Mouse (Mus musculus): ENCODE data around the gene Sipa1l3. TPM values are rescaled to one million over a fixed set of nuclear protein-coding genes. Genes with fewer than 3 reads are reported as not detected.

Gene Sipa1l3
- polyA plus RNA-seq, 1 experiment: 29.4 TPM

DNA sequence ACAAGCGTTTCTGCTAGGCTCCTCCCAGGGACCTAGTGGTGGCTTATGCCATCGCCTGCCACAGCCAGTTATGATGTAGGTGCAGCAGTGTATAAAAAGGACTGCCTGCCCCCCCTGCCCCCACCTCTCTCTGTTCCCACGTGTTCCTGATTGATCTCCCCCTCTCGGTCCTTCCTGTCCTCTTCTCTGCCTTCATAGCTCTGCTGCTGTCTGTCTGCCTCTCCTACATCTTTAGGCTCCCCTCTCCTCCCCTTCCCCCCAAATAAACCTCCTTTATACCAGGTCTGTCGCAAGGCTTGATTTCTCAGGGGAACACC, 150.5 kb downstream of the Sipa1l3 start:
- Histone ChIP-seq H3K9ac (ENCODE audit: low read depth, poor library complexity, severe bottlenecking) (no peak overlapping the region), H3K36me3 (ENCODE audit: control insufficient read depth, insufficient read depth, low read length, poor library complexity, severe bottlenecking) (no peaks in the 10 kb centered on the region), H3K9me3 (replicated peaks; ENCODE audit: control insufficient read depth, insufficient read depth, low read length, poor library complexity, severe bottlenecking) (no peaks in the 10 kb centered on the region), H3K27ac (ENCODE audit: insufficient read depth, low read length) (no peak overlapping the region), H3K27me3 (ENCODE audit: control insufficient read depth, insufficient read depth, low read length, poor library complexity, severe bottlenecking) (no peaks in the 10 kb centered on the region), H3K4me3 (ENCODE audit: low read depth, low read length) (no peak overlapping the region), H3K4me1 (ENCODE audit: control insufficient read depth, insufficient read depth, low read length) (no peaks in the 10 kb centered on the region)
- no peak for TF ChIP-seq EP300 (IDR thresholded peaks at IDR 0.05; ENCODE audit: insufficient read depth, low read depth, low read length)
- TF ChIP-seq POLR2A (IDR thresholded peaks at IDR 0.05; ENCODE audit: insufficient read depth, low read length): no peak
- TF ChIP-seq CTCF (IDR thresholded peaks at IDR 0.05; ENCODE audit: low read depth, low read length): no peak

DNA sequence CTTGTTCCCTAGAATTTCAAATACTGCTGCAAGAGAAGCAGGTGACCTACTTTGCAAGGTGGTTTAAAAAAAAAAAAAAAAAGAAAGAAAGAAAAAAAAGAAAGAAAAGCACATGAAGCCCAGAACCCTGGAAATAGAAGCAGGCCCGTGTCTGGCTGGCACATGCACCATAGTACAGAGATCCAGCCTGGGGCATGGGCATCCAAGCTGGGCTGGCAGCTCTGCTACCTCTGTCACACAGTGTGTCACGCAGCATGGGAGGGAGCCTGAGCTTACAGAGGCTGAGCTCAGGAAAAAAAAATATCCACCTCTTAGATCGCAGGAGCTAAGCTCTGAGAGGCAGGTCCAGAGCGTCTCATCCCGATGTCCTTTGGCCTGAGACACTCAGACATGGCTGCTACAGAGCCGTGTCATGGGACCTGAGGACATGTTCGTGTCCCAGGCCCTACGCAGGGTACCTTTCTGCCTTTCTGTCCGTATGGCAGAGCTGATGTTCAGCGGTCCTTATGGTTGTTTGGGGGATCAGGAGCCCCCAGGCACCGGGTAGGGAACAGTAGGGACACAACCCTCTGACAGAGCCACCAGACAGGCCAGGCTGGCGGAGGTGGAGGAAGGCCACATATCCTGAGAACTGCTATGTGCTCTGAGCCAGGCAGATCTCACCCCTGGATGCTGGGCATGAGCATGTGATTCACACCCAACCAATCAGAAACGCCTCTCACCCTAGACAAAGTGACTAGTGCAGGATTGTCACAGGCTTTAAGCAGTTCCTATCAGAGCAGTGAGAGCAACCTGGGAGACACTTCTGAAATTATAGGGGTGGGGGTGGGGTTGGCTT, 151.1 kb downstream of the Sipa1l3 start:
- Histone ChIP-seq H3K27ac (ENCODE audit: insufficient read depth, low read length) (no peak overlapping the region), H3K4me1 (ENCODE audit: control insufficient read depth, insufficient read depth, low read length) (no peaks in the 10 kb centered on the region), H3K4me3 (ENCODE audit: low read depth, low read length) (no peak overlapping the region), H3K36me3 (ENCODE audit: control insufficient read depth, insufficient read depth, low read length, poor library complexity, severe bottlenecking) (no peaks in the 10 kb centered on the region), H3K27me3 (ENCODE audit: control insufficient read depth, insufficient read depth, low read length, poor library complexity, severe bottlenecking) (no peaks in the 10 kb centered on the region), H3K9ac (ENCODE audit: low read depth, poor library complexity, severe bottlenecking) (no peak overlapping the region), H3K9me3 (replicated peaks; ENCODE audit: control insufficient read depth, insufficient read depth, low read length, poor library complexity, severe bottlenecking) (no peaks in the 10 kb centered on the region)
- TF ChIP-seq POLR2A (IDR thresholded peaks at IDR 0.05; ENCODE audit: insufficient read depth, low read length) (no peak), EP300 (IDR thresholded peaks at IDR 0.05; ENCODE audit: insufficient read depth, low read depth, low read length) (no peak), CTCF (IDR thresholded peaks at IDR 0.05; ENCODE audit: low read depth, low read length) (no peak)

DNA sequence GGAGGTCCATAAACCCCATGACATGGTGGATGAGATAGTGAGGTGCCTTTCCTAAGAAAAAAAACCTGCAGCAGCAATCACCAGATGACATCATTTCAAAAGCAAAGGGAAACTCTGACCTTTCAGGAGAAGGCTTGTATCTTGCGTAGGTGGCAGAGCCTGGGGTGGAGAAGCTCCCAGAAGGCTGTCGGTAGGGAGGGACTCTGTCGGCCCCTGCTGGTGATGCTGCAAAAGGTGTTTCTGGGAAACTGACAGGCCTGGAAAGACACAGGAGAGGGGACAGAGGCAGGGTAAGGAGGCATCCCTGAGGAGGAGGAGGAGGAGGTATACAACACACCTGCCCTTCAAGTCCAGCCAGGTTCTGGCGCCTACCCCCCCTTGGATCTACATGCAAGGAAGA, 154.4 kb downstream of the Sipa1l3 start:
- no peaks in the 10 kb centered on the region for H3K9me3 ChIP-seq (replicated peaks; ENCODE audit: control insufficient read depth, insufficient read depth, low read length, poor library complexity, severe bottlenecking)
- no peak overlapping the region for H3K4me3 ChIP-seq (ENCODE audit: low read depth, low read length)
- TF ChIP-seq POLR2A (IDR thresholded peaks at IDR 0.05; ENCODE audit: insufficient read depth, low read length) (no peak), CTCF (IDR thresholded peaks at IDR 0.05; ENCODE audit: low read depth, low read length) (peak; percentile 89)
- no peaks in the 10 kb centered on the region for H3K36me3 ChIP-seq (ENCODE audit: control insufficient read depth, insufficient read depth, low read length, poor library complexity, severe bottlenecking)
- no peaks in the 10 kb centered on the region for H3K4me1 ChIP-seq (ENCODE audit: control insufficient read depth, insufficient read depth, low read length)
- no peak overlapping the region for H3K27ac ChIP-seq (ENCODE audit: insufficient read depth, low read length)
- H3K9ac ChIP-seq (ENCODE audit: low read depth, poor library complexity, severe bottlenecking): no peak overlapping the region
- no peaks in the 10 kb centered on the region for H3K27me3 ChIP-seq (ENCODE audit: control insufficient read depth, insufficient read depth, low read length, poor library complexity, severe bottlenecking)

DNA sequence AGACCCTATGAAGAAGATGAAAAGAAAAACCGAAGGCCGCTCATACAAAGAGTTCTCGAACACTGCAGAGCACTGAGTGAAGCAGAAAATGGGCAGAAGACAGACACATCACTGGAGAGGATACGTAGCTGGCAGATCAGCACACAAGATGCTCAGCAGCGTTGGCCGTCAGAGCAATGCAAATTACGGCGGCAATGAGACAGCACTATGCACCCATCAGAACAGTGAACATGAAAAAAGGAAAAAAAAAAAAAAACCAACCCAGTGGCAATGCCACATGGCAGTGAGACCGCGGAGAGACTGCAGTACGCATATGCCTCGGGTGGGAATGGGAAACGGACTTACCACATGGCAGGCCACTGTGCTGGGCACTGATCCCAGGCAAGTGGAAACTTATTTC, 156.9 kb downstream of the Sipa1l3 start:
- Histone ChIP-seq H3K9me3 (replicated peaks; ENCODE audit: control insufficient read depth, insufficient read depth, low read length, poor library complexity, severe bottlenecking) (no peaks in the 10 kb centered on the region), H3K9ac (ENCODE audit: low read depth, poor library complexity, severe bottlenecking) (no peak overlapping the region), H3K4me3 (ENCODE audit: low read depth, low read length) (no peak overlapping the region), H3K27me3 (ENCODE audit: control insufficient read depth, insufficient read depth, low read length, poor library complexity, severe bottlenecking) (no peaks in the 10 kb centered on the region), H3K36me3 (ENCODE audit: control insufficient read depth, insufficient read depth, low read length, poor library complexity, severe bottlenecking) (no peaks in the 10 kb centered on the region), H3K27ac (ENCODE audit: insufficient read depth, low read length) (no peak overlapping the region), H3K4me1 (ENCODE audit: control insufficient read depth, insufficient read depth, low read length) (no peaks in the 10 kb centered on the region)
- no peak for TF ChIP-seq EP300 (IDR thresholded peaks at IDR 0.05; ENCODE audit: insufficient read depth, low read depth, low read length)
- no peak for TF ChIP-seq POLR2A (IDR thresholded peaks at IDR 0.05; ENCODE audit: insufficient read depth, low read length)
- TF ChIP-seq CTCF (IDR thresholded peaks at IDR 0.05; ENCODE audit: low read depth, low read length): no peak

DNA sequence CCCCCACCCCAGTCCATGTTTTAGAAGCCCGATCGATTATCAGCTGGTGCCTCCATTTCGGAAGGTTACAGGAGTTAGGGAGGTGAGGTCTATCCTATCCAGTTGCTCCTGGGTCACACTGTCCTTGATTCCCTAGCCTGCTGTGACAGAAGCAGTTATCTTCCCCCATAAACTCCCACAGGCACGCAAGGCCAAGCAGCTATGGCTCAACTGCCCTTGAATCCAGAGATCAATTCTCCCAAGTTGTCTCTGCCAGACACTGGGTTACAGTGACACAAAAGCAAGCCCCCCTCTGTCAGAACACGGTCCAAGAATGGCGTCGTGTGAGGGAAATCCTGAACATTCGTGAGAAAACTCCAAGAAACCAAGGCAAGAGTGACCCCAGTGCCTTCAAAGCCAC, 163.0 kb downstream of the Sipa1l3 start:
- Histone ChIP-seq H3K27ac (ENCODE audit: insufficient read depth, low read length) (no peak overlapping the region), H3K4me1 (ENCODE audit: control insufficient read depth, insufficient read depth, low read length) (no peaks in the 10 kb centered on the region), H3K9me3 (replicated peaks; ENCODE audit: control insufficient read depth, insufficient read depth, low read length, poor library complexity, severe bottlenecking) (no peaks in the 10 kb centered on the region), H3K9ac (ENCODE audit: low read depth, poor library complexity, severe bottlenecking) (no peak overlapping the region), H3K27me3 (ENCODE audit: control insufficient read depth, insufficient read depth, low read length, poor library complexity, severe bottlenecking) (no peaks in the 10 kb centered on the region), H3K36me3 (ENCODE audit: control insufficient read depth, insufficient read depth, low read length, poor library complexity, severe bottlenecking) (no peaks in the 10 kb centered on the region), H3K4me3 (ENCODE audit: low read depth, low read length) (no peak overlapping the region)
- TF ChIP-seq CTCF (IDR thresholded peaks at IDR 0.05; ENCODE audit: low read depth, low read length) (no peak), POLR2A (IDR thresholded peaks at IDR 0.05; ENCODE audit: insufficient read depth, low read length) (no peak)

DNA sequence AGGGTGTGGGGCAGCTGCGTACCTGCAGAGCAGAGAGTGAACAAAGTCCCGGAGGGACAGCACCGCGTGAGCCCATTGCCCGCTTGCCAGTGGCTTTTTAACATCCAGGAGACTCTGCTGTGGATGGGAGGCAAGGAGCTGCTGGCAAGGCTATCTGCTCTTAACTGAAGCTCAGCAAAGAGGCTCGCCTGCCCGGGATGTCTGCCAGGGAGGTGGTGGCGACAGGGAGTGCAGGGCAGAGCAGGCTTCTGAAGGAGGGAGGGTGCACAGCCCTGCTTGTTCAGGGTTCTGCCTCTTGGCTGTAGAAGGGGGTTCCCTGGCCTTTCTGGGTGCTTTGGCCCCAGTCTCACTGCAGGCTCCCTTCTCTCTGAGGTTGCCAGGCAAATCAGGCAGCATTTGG, 164.3 kb downstream of the Sipa1l3 start:
- H3K4me3 ChIP-seq (ENCODE audit: low read depth, low read length): no peak overlapping the region
- no peak overlapping the region for H3K9ac ChIP-seq (ENCODE audit: low read depth, poor library complexity, severe bottlenecking)
- no peak for TF ChIP-seq POLR2A (IDR thresholded peaks at IDR 0.05; ENCODE audit: insufficient read depth, low read length)
- TF ChIP-seq EP300 (IDR thresholded peaks at IDR 0.05; ENCODE audit: insufficient read depth, low read depth, low read length): no peak
- no peak for TF ChIP-seq CTCF (IDR thresholded peaks at IDR 0.05; ENCODE audit: low read depth, low read length)
- no peak overlapping the region for H3K27ac ChIP-seq (ENCODE audit: insufficient read depth, low read length)
- H3K4me1 ChIP-seq (ENCODE audit: control insufficient read depth, insufficient read depth, low read length): peaks cover under 1% of the 10 kb centered on the region
- H3K27me3 ChIP-seq (ENCODE audit: control insufficient read depth, insufficient read depth, low read length, poor library complexity, severe bottlenecking): no peaks in the 10 kb centered on the region
- no peaks in the 10 kb centered on the region for H3K36me3 ChIP-seq (ENCODE audit: control insufficient read depth, insufficient read depth, low read length, poor library complexity, severe bottlenecking)
- no peaks in the 10 kb centered on the region for H3K9me3 ChIP-seq (replicated peaks; ENCODE audit: control insufficient read depth, insufficient read depth, low read length, poor library complexity, severe bottlenecking)
